Mouse (Mus musculus) gastrocnemius, postnatal 36 days (tissue): ENCODE measurements around the gene Fli1. TPM values are rescaled to one million over a fixed set of nuclear protein-coding genes. Genes with fewer than 3 reads are reported as not detected.

ENCODE experiments used
- DNase-seq, 2 experiments: peaks; one replicate each; pipeline ENCODE4 v3.0.0; 2022
- intact Hi-C: fragments of 180-260 bp; cut with DNase I; formaldehyde crosslinking; loops from one replicate; pipeline ENCODE4 v1.15.1; 2025
- total RNA-seq, 2 experiments: library from RNA; stranded (reverse); gene quantifications; 2 replicates each; pipeline ENCODE4 v1.2.3; 2021

Gene Fli1
- total RNA-seq, 2 experiments from 2014 or later, result 6.8 to 9.1 TPM

- intact Hi-C loops, result no loop called here
- no peak for DNase-seq
Observed at GRCm38 (mm10) chr9:32480418-32480817, 62.2 kb downstream of the Fli1 start.

GRCm38 (mm10) chr9:32478799-32479198 lies 63.9 kb downstream of the Fli1 start:
- DNase-seq, result no peak
- intact Hi-C loops, result no loop called here

- DNase-seq, result no peak
Observed at GRCm38 (mm10) chr9:32478087-32478486, 64.6 kb downstream of the Fli1 start.

GRCm38 (mm10) chr9:32476604-32477003 lies 66.1 kb downstream of the Fli1 start:
- no peak for DNase-seq
- intact Hi-C loops, result no loop called here

More at GRCm38 (mm10) chr9:32478087-32478486, 64.6 kb downstream of the Fli1 start:
- intact Hi-C loops, result no loop called here

GRCm38 (mm10) chr9:32474621-32475390 lies 67.9 kb downstream of the Fli1 start:
- DNase-seq, result no peak
- intact Hi-C loops, result no loop called here

- intact Hi-C loops, result no loop called here
- no peak for DNase-seq
Observed at GRCm38 (mm10) chr9:32472346-32472745, 70.3 kb downstream of the Fli1 start.

- intact Hi-C loops, result no loop called here
- no peak for DNase-seq
Observed at GRCm38 (mm10) chr9:32469123-32469751, 73.4 kb downstream of the Fli1 start.

GRCm38 (mm10) chr9:32468313-32468712 lies 74.3 kb downstream of the Fli1 start:
- DNase-seq, result no peak
- intact Hi-C loops, result no loop called here

- intact Hi-C loops, result no loop called here
- DNase-seq, result no peak
Observed at GRCm38 (mm10) chr9:32467443-32467842, 75.2 kb downstream of the Fli1 start.

GRCm38 (mm10) chr9:32466861-32467260 lies 75.8 kb downstream of the Fli1 start:
- DNase-seq, result peak in 1 of 2 experiments; percentile 24
- intact Hi-C loops, result no loop called here

GRCm38 (mm10) chr9:32456707-32457106 lies 86.0 kb downstream of the Fli1 start:
- no peak for DNase-seq
- intact Hi-C loops, result no loop called here

- no peak for DNase-seq
- intact Hi-C loops, result no loop called here
Observed at GRCm38 (mm10) chr9:32450161-32450560, 92.5 kb downstream of the Fli1 start.

- DNase-seq, result no peak
- intact Hi-C loops, result no loop called here
Observed at GRCm38 (mm10) chr9:32448766-32449165, 93.9 kb downstream of the Fli1 start.

GRCm38 (mm10) chr9:32445789-32446188 lies 96.9 kb downstream of the Fli1 start:
- intact Hi-C loops, result no loop called here
- DNase-seq, result no peak

- intact Hi-C loops, result no loop called here
Observed at GRCm38 (mm10) chr9:32444453-32445201, 98.0 kb downstream of the Fli1 start.

GRCm38 (mm10) chr9:32443817-32444216 lies 98.8 kb downstream of the Fli1 start:
- peak in 1 of 2 experiments; percentile 33 for DNase-seq
- intact Hi-C loops, result no loop called here

More at GRCm38 (mm10) chr9:32444453-32445201, 98.0 kb downstream of the Fli1 start:
- no peak for DNase-seq

- DNase-seq, result no peak
- intact Hi-C loops, result no loop called here
Observed at GRCm38 (mm10) chr9:32443115-32443514, 99.5 kb downstream of the Fli1 start.

- intact Hi-C loops, result no loop called here
- peak; percentile 16 to 40 for DNase-seq
Observed at GRCm38 (mm10) chr9:32434241-32435213, 108.1 kb downstream of the Fli1 start.

GRCm38 (mm10) chr9:32431061-32431460 lies 111.6 kb downstream of the Fli1 start:
- no peak for DNase-seq
- intact Hi-C loops, result no loop called here

- no peak for DNase-seq
- intact Hi-C loops, result no loop called here
Observed at GRCm38 (mm10) chr9:32425321-32425720, 117.3 kb downstream of the Fli1 start.
